Mouse (Mus musculus) E14TG2a.4 (cell line): ENCODE measurements around the gene Cenph.

ENCODE experiments used
- CTCF ChIP-seq: conservative IDR thresholded peaks from 2 replicates; pipeline ENCODE4 v1.5.1; 2014; ENCODE audit warnings: low read length
- NANOG ChIP-seq: IDR thresholded peaks from 2 replicates; pipeline ENCODE4 v1.6.1; 2014; ENCODE audit warnings: borderline replicate concordance, low read length, mixed read lengths
- POU5F1 ChIP-seq: IDR thresholded peaks from 2 replicates; pipeline ENCODE4 v1.6.1; 2014; ENCODE audit warnings: low read length, borderline replicate concordance

DNA sequence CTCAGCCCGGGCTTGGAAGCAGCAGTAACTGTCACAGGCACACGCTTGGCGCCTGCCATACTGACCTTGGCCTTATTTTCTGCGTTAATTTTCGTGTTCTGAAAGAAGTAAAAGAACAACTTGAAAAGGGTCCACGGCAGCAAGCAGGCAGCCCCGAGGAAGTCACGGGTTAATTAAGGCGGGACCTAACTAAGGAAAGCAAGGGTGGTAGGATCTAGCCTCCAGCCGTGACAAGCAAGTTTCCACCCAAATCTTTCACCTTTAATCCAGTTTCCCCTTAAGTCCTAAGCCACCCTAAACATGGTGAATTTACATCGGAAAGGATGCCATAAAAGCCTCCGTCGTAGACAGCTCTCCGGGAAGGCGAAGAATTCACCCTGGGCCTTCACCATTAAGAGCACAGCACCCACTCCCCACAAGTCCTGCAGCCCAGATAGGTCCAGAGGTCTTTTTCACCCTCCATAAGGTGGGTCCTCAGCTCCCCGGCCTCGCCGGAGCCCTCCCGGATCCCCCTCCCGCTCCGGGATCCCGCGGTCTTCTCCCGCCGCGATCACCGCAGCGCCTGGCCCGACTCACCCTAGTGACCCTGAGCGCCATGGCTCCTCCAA lies 10.2 kb upstream of the Cenph start:
- TF ChIP-seq CTCF (no peak), POU5F1 (no peak), NANOG (no peak)
